Mouse (Mus musculus): Measurements from ENCODE around the gene Rad23a. TPM values are rescaled to one million over a fixed set of nuclear protein-coding genes. Genes with fewer than 3 reads are reported as not detected.
A peak's percentile ranks its signal among the peaks of the same experiment; 100 is the strongest.

Gene Rad23a
- polyA plus RNA-seq, 1 experiment = not detected

GRCm38 (mm10) chr8:84845355-84846093 lies 5.1 kb upstream of the Rad23a start:
- peak overlapping the region; percentile 75 for H3K4me3 ChIP-seq (ENCODE audit: insufficient read depth, low read depth, low read length)
- WGBS = 3% methylated on average over 12 of the region's 12 CpGs
- peak overlapping the region; percentile 66 for H3K27ac ChIP-seq (ENCODE audit: insufficient read depth, low read depth, low read length)
- TF ChIP-seq CTCF (IDR thresholded peaks at IDR 0.05; ENCODE audit: insufficient read depth, low read depth, low read length) (no peak), POLR2A (IDR thresholded peaks at IDR 0.05; ENCODE audit: insufficient read depth, low read depth, low read length) (no peak)
- peaks cover 4% of the 10 kb centered on the region for H3K4me1 ChIP-seq (ENCODE audit: control insufficient read depth, insufficient read depth, low read length)

- 80% methylated on average over 9 of the region's 9 CpGs for WGBS
- Histone ChIP-seq H3K27ac (ENCODE audit: insufficient read depth, low read depth, low read length) (no peak overlapping the region), H3K4me3 (ENCODE audit: insufficient read depth, low read depth, low read length) (no peak overlapping the region), H3K4me1 (ENCODE audit: control insufficient read depth, insufficient read depth, low read length) (peaks cover 4% of the 10 kb centered on the region)
- TF ChIP-seq POLR2A (IDR thresholded peaks at IDR 0.05; ENCODE audit: insufficient read depth, low read depth, low read length) (no peak), CTCF (IDR thresholded peaks at IDR 0.05; ENCODE audit: insufficient read depth, low read depth, low read length) (no peak)
These were observed 4.1 kb upstream of the Rad23a start for GRCm38 (mm10) chr8:84844397-84845070.

- peaks cover 4% of the 10 kb centered on the region for H3K4me1 ChIP-seq (ENCODE audit: control insufficient read depth, insufficient read depth, low read length)
- WGBS = 71% methylated on average over 1 of the region's 1 CpGs
- H3K27ac ChIP-seq (ENCODE audit: insufficient read depth, low read depth, low read length) = no peak overlapping the region
- no peak for TF ChIP-seq CTCF (IDR thresholded peaks at IDR 0.05; ENCODE audit: insufficient read depth, low read depth, low read length)
- no peak for TF ChIP-seq POLR2A (IDR thresholded peaks at IDR 0.05; ENCODE audit: insufficient read depth, low read depth, low read length)
- H3K4me3 ChIP-seq (ENCODE audit: insufficient read depth, low read depth, low read length) = no peak overlapping the region
These were observed 1.0 kb upstream of the Rad23a start for GRCm38 (mm10) chr8:84841514-84841913.

- Histone ChIP-seq H3K27ac (ENCODE audit: insufficient read depth, low read depth, low read length) (no peak overlapping the region), H3K4me3 (ENCODE audit: insufficient read depth, low read depth, low read length) (peak overlapping the region; percentile 63), H3K4me1 (ENCODE audit: control insufficient read depth, insufficient read depth, low read length) (peaks cover 4% of the 10 kb centered on the region)
- no peak for TF ChIP-seq CTCF (IDR thresholded peaks at IDR 0.05; ENCODE audit: insufficient read depth, low read depth, low read length)
- TF ChIP-seq POLR2A (IDR thresholded peaks at IDR 0.05; ENCODE audit: insufficient read depth, low read depth, low read length) = no peak
- WGBS = 2% methylated on average over 7 of the region's 7 CpGs
These were observed 604 bp downstream of the Rad23a start for GRCm38 (mm10) chr8:84839875-84840247.

- WGBS = 87% methylated on average over 2 of the region's 2 CpGs
- TF ChIP-seq POLR2A (IDR thresholded peaks at IDR 0.05; ENCODE audit: insufficient read depth, low read depth, low read length) (no peak), CTCF (IDR thresholded peaks at IDR 0.05; ENCODE audit: insufficient read depth, low read depth, low read length) (no peak)
- H3K4me3 ChIP-seq (ENCODE audit: insufficient read depth, low read depth, low read length) = no peak overlapping the region
- H3K27ac ChIP-seq (ENCODE audit: insufficient read depth, low read depth, low read length) = no peak overlapping the region
- peaks cover under 1% of the 10 kb centered on the region for H3K4me1 ChIP-seq (ENCODE audit: control insufficient read depth, insufficient read depth, low read length)
These were observed 1.1 kb downstream of the Rad23a start for GRCm38 (mm10) chr8:84839411-84839810.

GRCm38 (mm10) chr8:84838513-84838912 lies 2.0 kb downstream of the Rad23a start:
- H3K4me1 ChIP-seq (ENCODE audit: control insufficient read depth, insufficient read depth, low read length) = no peaks in the 10 kb centered on the region
- TF ChIP-seq POLR2A (IDR thresholded peaks at IDR 0.05; ENCODE audit: insufficient read depth, low read depth, low read length) (no peak), CTCF (IDR thresholded peaks at IDR 0.05; ENCODE audit: insufficient read depth, low read depth, low read length) (no peak)
- 79% methylated on average over 5 of the region's 5 CpGs for WGBS
- no peak overlapping the region for H3K27ac ChIP-seq (ENCODE audit: insufficient read depth, low read depth, low read length)
- H3K4me3 ChIP-seq (ENCODE audit: insufficient read depth, low read depth, low read length) = no peak overlapping the region

GRCm38 (mm10) chr8:84837912-84838470 lies 2.5 kb downstream of the Rad23a start:
- TF ChIP-seq POLR2A (IDR thresholded peaks at IDR 0.05; ENCODE audit: insufficient read depth, low read depth, low read length) (no peak), CTCF (IDR thresholded peaks at IDR 0.05; ENCODE audit: insufficient read depth, low read depth, low read length) (no peak)
- H3K27ac ChIP-seq (ENCODE audit: insufficient read depth, low read depth, low read length) = no peak overlapping the region
- no peak overlapping the region for H3K4me3 ChIP-seq (ENCODE audit: insufficient read depth, low read depth, low read length)
- 83% methylated on average over 15 of the region's 15 CpGs for WGBS
- H3K4me1 ChIP-seq (ENCODE audit: control insufficient read depth, insufficient read depth, low read length) = no peaks in the 10 kb centered on the region

GRCm38 (mm10) chr8:84837149-84837911 lies 3.1 kb downstream of the Rad23a start:
- H3K4me1 ChIP-seq (ENCODE audit: control insufficient read depth, insufficient read depth, low read length) = no peaks in the 10 kb centered on the region
- TF ChIP-seq POLR2A (IDR thresholded peaks at IDR 0.05; ENCODE audit: insufficient read depth, low read depth, low read length) (no peak), CTCF (IDR thresholded peaks at IDR 0.05; ENCODE audit: insufficient read depth, low read depth, low read length) (no peak)
- no peak overlapping the region for H3K4me3 ChIP-seq (ENCODE audit: insufficient read depth, low read depth, low read length)
- H3K27ac ChIP-seq (ENCODE audit: insufficient read depth, low read depth, low read length) = no peak overlapping the region
- WGBS = 70% methylated on average over 8 of the region's 8 CpGs
